Mouse (Mus musculus) testis, adult 2 months (tissue): Measurements from ENCODE around the gene Gm37240. TPM values are rescaled to one million over a fixed set of nuclear protein-coding genes. Genes with fewer than 3 reads are reported as not detected.

Experiments
- H3K27ac ChIP-seq: fragments of 200-500 bp; 2 replicates; pipeline ENCODE4 v1.5.1; 2012; ENCODE audit warnings: low read depth, low read length; ENCODE audit not compliant: control insufficient read depth, insufficient read depth
- H3K27me3 ChIP-seq: fragments of 200-500 bp; 2 replicates; pipeline ENCODE4 v1.6.1; 2012; ENCODE audit warnings: mild to moderate bottlenecking, low read length, moderate library complexity; ENCODE audit not compliant: control insufficient read depth, insufficient read depth
- H3K36me3 ChIP-seq: fragments of 200-500 bp; 2 replicates; pipeline ENCODE4 v1.6.1; 2012; ENCODE audit warnings: mild to moderate bottlenecking, low read length; ENCODE audit not compliant: control insufficient read depth, insufficient read depth
- H3K4me1 ChIP-seq: fragments of 200-500 bp; 2 replicates; pipeline ENCODE4 v1.6.1; 2012; ENCODE audit warnings: low read length; ENCODE audit not compliant: control insufficient read depth, insufficient read depth
- H3K4me3 ChIP-seq: fragments of 200-500 bp; 2 replicates; pipeline ENCODE4 v1.5.1; 2012; ENCODE audit warnings: low read depth, mild to moderate bottlenecking, low read length, moderate library complexity, mixed read lengths; ENCODE audit not compliant: control insufficient read depth
- CTCF ChIP-seq: fragments of 200-500 bp; IDR thresholded peaks from 2 replicates; pipeline ENCODE4 v1.5.1; 2012; ENCODE audit warnings: low read depth, mild to moderate bottlenecking, inconsistent platforms, low read length, moderate library complexity; ENCODE audit not compliant: control insufficient read depth, insufficient read depth, insufficient replicate concordance
- POLR2A ChIP-seq: fragments of 200-500 bp; IDR thresholded peaks from 2 replicates; pipeline ENCODE4 v1.6.1; 2012; ENCODE audit warnings: low read depth, mild to moderate bottlenecking, inconsistent platforms, low read length, moderate library complexity; ENCODE audit not compliant: control insufficient read depth
- polyA plus RNA-seq: library from polyadenylated mRNA; depleted of rRNA; stranded (reverse); fragments of >200 nt; gene quantifications from 2 replicates; pipeline ENCODE4 v1.2.3, GENCODE M21; 2012

The Gm37240 gene
- polyA plus RNA-seq, 1 experiment = not detected

DNA sequence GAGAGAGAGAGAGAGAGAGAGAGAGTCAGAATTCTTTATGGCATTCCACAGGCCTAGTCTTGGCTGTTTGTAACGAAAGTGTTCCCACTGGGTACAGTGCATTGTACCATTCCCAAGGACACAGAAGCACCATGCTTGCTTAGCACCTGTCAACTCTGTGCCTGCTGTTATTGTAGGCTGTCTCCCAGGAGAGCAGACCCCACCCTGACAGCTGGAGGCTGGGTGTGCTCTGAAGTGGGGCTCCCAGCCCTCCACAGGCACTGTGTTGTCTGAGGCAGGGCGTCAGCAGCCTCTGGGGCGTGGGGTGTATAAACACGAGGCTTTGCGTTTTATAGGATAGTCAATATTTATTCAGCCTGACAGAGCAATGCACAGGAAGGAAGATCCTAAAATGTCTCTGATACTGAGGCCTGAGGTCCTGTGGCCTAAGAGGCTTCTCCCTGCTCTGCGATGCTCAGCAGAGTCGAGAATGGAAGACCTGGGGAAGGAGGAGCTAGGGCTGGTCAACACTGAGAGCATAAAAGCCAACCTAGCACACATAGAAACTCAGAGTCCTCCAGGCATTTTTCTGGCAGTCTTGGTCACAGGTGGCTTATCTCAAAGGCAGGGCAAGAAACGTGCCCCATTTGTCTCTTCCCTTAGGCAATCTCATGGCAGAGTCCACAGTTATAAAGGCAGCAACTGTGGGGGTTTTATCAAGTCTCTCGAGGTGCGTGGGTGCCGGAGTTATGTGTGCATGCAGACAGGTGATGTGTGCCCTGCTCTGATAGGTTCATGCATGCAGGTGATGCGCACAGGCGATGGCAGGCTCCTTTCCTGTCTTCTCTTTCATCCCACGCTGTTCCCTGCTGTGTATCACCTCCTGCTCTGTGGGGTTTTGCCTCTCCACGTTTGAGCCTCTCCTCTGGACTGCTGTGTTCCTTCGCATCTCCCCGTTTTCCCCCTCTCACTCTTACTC is 677.2 kb downstream of the Gm37240 start:
- Histone ChIP-seq H3K4me3 (no peak overlapping the region), H3K36me3 (no peaks in the 10 kb centered on the region), H3K4me1 (no peaks in the 10 kb centered on the region), H3K27me3 (no peaks in the 10 kb centered on the region), H3K27ac (no peak overlapping the region)
- no peak for TF ChIP-seq POLR2A
- no peak for TF ChIP-seq CTCF

DNA sequence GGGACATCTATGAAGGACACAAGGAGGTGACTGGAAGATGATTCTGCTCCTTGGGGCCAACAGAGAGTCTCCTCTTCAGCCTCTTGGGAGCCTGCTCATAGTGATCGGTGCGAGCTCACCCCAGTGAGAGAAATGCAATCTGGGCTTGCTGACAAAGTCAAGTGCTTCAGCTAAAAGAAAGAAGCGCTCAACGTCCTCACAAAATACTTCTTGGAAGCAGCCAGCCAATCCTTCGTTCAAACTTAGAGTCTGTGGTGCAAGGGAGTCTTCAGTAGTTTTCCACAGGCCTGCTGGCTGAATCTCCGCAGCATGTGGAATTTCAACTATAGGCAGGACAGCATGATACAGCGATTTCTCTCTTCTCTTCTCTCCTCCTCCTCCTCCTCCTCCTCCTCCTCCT is 680.8 kb downstream of the Gm37240 start:
- no peaks in the 10 kb centered on the region for H3K27me3 ChIP-seq
- H3K36me3 ChIP-seq = no peaks in the 10 kb centered on the region
- no peak overlapping the region for H3K4me3 ChIP-seq
- no peaks in the 10 kb centered on the region; the same call in 1 of the 2 replicates for H3K4me1 ChIP-seq
- no peak overlapping the region for H3K27ac ChIP-seq
- no peak for TF ChIP-seq POLR2A

GRCm38 (mm10) chr3:85205911-85206310 is 681.4 kb downstream of the Gm37240 start:
- no peak overlapping the region for H3K4me3 ChIP-seq
- TF ChIP-seq POLR2A = no peak
- no peak for TF ChIP-seq CTCF
- no peaks in the 10 kb centered on the region; the same call in 1 of the 2 replicates for H3K4me1 ChIP-seq
- H3K27me3 ChIP-seq = no peaks in the 10 kb centered on the region
- H3K27ac ChIP-seq = no peak overlapping the region; the same call in 1 of the 2 replicates
- no peaks in the 10 kb centered on the region for H3K36me3 ChIP-seq

- H3K36me3 ChIP-seq = no peaks in the 10 kb centered on the region
- H3K27me3 ChIP-seq = no peaks in the 10 kb centered on the region
- H3K27ac ChIP-seq = no peak overlapping the region; the same call in 1 of the 2 replicates
- no peak overlapping the region for H3K4me3 ChIP-seq
- no peak for TF ChIP-seq CTCF
- no peak for TF ChIP-seq POLR2A
- no peaks in the 10 kb centered on the region; the same call in 1 of the 2 replicates for H3K4me1 ChIP-seq
These were observed 683.7 kb downstream of the Gm37240 start for GRCm38 (mm10) chr3:85203659-85204058.

GRCm38 (mm10) chr3:85202726-85203125 is 684.6 kb downstream of the Gm37240 start:
- TF ChIP-seq CTCF (no peak), POLR2A (no peak)
- Histone ChIP-seq H3K36me3 (no peaks in the 10 kb centered on the region), H3K4me3 (no peak overlapping the region), H3K4me1 (no peaks in the 10 kb centered on the region; the same call in 1 of the 2 replicates), H3K27me3 (no peaks in the 10 kb centered on the region), H3K27ac (no peak overlapping the region)

GRCm38 (mm10) chr3:85201785-85202184 is 685.5 kb downstream of the Gm37240 start:
- no peaks in the 10 kb centered on the region for H3K27me3 ChIP-seq
- no peaks in the 10 kb centered on the region for H3K36me3 ChIP-seq
- TF ChIP-seq CTCF (no peak), POLR2A (no peak)
- peaks cover 2% of the 10 kb centered on the region; the same call in 1 of the 2 replicates for H3K4me1 ChIP-seq
- H3K27ac ChIP-seq = no peak overlapping the region
- no peak overlapping the region for H3K4me3 ChIP-seq

DNA sequence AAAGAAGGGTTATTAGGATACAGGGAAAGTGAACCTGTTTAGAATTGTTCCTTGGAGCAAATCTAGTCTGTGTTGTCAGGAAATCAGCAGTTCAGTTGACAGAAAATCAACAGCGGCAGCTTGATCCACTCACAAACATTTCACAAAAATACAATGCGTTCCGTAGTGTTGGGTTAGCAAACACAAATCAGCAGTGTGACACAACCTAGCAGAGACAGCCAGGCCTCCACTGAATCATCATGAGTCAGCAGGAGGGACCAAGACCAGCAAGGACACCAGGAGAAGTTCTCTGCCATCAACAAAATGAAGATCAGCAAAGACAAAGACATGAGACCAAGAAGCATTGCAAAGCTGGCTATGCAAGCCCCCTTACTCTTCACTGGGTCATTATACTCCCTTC is 688.8 kb downstream of the Gm37240 start:
- H3K4me1 ChIP-seq = peaks cover 4% of the 10 kb centered on the region
- H3K27ac ChIP-seq = no peak overlapping the region
- TF ChIP-seq CTCF (no peak), POLR2A (no peak)
- H3K4me3 ChIP-seq = no peak overlapping the region
- no peaks in the 10 kb centered on the region for H3K36me3 ChIP-seq
- H3K27me3 ChIP-seq = no peaks in the 10 kb centered on the region

- H3K36me3 ChIP-seq = no peaks in the 10 kb centered on the region
- no peaks in the 10 kb centered on the region for H3K27me3 ChIP-seq
- TF ChIP-seq POLR2A = no peak
- TF ChIP-seq CTCF = no peak
- no peak overlapping the region for H3K27ac ChIP-seq
- H3K4me3 ChIP-seq = no peak overlapping the region
- peaks cover 4% of the 10 kb centered on the region for H3K4me1 ChIP-seq
These were observed 690.2 kb downstream of the Gm37240 start for GRCm38 (mm10) chr3:85197148-85197547.
